Mouse (Mus musculus): ENCODE measurements around the gene Shtn1.

DNA sequence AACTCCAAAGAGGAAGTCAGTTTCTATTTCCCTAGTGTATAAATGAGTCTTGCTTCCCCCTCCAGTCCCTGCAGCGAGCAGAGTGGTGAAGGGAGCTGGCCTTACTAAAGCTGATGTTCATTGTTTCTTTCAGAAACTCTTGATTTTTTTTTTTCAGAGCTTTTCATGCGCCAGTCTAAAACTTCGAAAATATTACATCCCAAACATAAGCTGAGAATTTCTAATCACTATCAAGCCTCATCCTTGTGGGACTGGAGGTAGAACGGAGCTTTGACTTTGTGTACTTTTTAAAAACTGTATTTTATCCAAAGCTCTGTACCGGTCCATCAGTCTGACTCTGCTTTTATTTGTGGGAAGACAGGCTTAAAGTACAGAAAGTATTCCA is 95.9 kb downstream of the Shtn1 start:
- TF ChIP-seq POLR2A (IDR thresholded peaks at IDR 0.05; ENCODE audit: control insufficient read depth, extremely low read depth, insufficient read depth, low read length, poor library complexity) (no peak), CTCF (IDR thresholded peaks at IDR 0.05; ENCODE audit: borderline replicate concordance, control insufficient read depth, extremely low read depth, insufficient read depth, low read length, poor library complexity) (no peak)

Data from thymus, adult 2 months (tissue).